Mouse (Mus musculus) embryonic fibroblast, embryonic 13.5 days (primary cell): ENCODE results near the gene Rock2.

Experiments
- CTCF ChIP-seq: IDR thresholded peaks from 2 replicates; pipeline ENCODE4 v1.5.1; 2011; ENCODE audit warnings: mild to moderate bottlenecking, control low read depth, low read length, moderate library complexity, borderline replicate concordance; ENCODE audit not compliant: insufficient read depth
- POLR2A ChIP-seq: IDR thresholded peaks from 2 replicates; pipeline ENCODE4 v1.6.1; 2011; ENCODE audit warnings: low read depth, mild to moderate bottlenecking, control low read depth, low read length, moderate library complexity

- TF ChIP-seq CTCF (no peak), POLR2A (no peak)
These were observed 21.1 kb upstream of the Rock2 start for GRCm38 (mm10) chr12:16873549-16873948.
